Mouse (Mus musculus) lung, embryonic 16.5 days (tissue): ENCODE data around the gene Tmem243. TPM values are rescaled to one million over a fixed set of nuclear protein-coding genes. Genes with fewer than 3 reads are reported as not detected.
A peak's percentile ranks its signal among the peaks of the same experiment; 100 is the strongest.

Experiments
- ATAC-seq: fragments of 200-750 bp; cut with Nextera tagmentation; 2 replicates; pipeline ENCODE4 v1.8.0; 2017; ENCODE audit warnings: low read depth, mild to moderate bottlenecking, moderate library complexity
- H3K27ac ChIP-seq: fragments of 300-500 bp; sonication (generic); 2 replicates; pipeline ENCODE4 v1.5.1; 2014; ENCODE audit warnings: mild to moderate bottlenecking, control low read depth, low read length
- H3K27me3 ChIP-seq: fragments of 300-500 bp; sonication (generic); 2 replicates; pipeline ENCODE4 v1.6.1; 2014; ENCODE audit warnings: low read depth, low read length, mixed read lengths; ENCODE audit not compliant: control insufficient read depth, insufficient read depth
- H3K36me3 ChIP-seq: fragments of 300-500 bp; sonication (generic); 2 replicates; pipeline ENCODE4 v1.6.1; 2014; ENCODE audit warnings: low read length; ENCODE audit not compliant: control insufficient read depth, insufficient read depth
- H3K4me1 ChIP-seq: fragments of 300-500 bp; sonication (generic); replicated peaks from 2 replicates; pipeline ENCODE4 v1.6.1; 2014; ENCODE audit warnings: low read length, mixed read lengths; ENCODE audit not compliant: control insufficient read depth, insufficient read depth
- H3K4me2 ChIP-seq: fragments of 300-500 bp; sonication (generic); 2 replicates; pipeline ENCODE4 v1.6.1; 2014; ENCODE audit warnings: low read depth, low read length, control low read depth
- H3K4me3 ChIP-seq: fragments of 300-500 bp; sonication (generic); 2 replicates; pipeline ENCODE4 v1.5.1; 2014; ENCODE audit warnings: mild to moderate bottlenecking, low read length, control low read depth
- H3K9ac ChIP-seq: fragments of 300-500 bp; sonication (generic); 2 replicates; pipeline ENCODE4 v1.6.1; 2014; ENCODE audit warnings: low read length, control low read depth
- H3K9me3 ChIP-seq: fragments of 300-500 bp; sonication (generic); 2 replicates; pipeline ENCODE4 v1.6.1; 2016; ENCODE audit warnings: low read length; ENCODE audit not compliant: control insufficient read depth
- WGBS: fragments of 180-500 bp; shearing (Covaris S2); extraction: QIAGEN DNeasy Blood & Tissue Kit; methylation state at CpG from one replicate; pipeline ENCODE4 v1.1.7; 2014; 5-methylcytosine and 5-hydroxymethylcytosine counted together
- polyA plus RNA-seq: library from polyadenylated mRNA; unstranded; fragments of >200 nt; fragmentation: Nextera tagmentation; extraction: Ambion mirVana; gene quantifications from 2 replicates; pipeline ENCODE4 v1.2.1, GENCODE M21; 2015

The Tmem243 gene
- polyA plus RNA-seq, 1 experiment from 2014 or later = 45.6 TPM

- no peak for ATAC-seq
- H3K4me3 ChIP-seq = no peak overlapping the region
- no peaks in the 10 kb centered on the region for H3K9me3 ChIP-seq
- no peak overlapping the region for H3K4me2 ChIP-seq
- 92% methylated on average over 12 of the region's 12 CpGs for WGBS
- no peak overlapping the region for H3K27ac ChIP-seq
- H3K27me3 ChIP-seq = no peaks in the 10 kb centered on the region
- H3K4me1 ChIP-seq = no peaks in the 10 kb centered on the region
- peaks cover 39% of the 10 kb centered on the region for H3K36me3 ChIP-seq
- H3K9ac ChIP-seq = no peak overlapping the region
Observed at GRCm38 (mm10) chr5:9128566-9128965, 28.1 kb downstream of the Tmem243 start.

GRCm38 (mm10) chr5:9131786-9132185 lies 31.3 kb downstream of the Tmem243 start:
- no peak overlapping the region for H3K4me3 ChIP-seq
- H3K9ac ChIP-seq = no peak overlapping the region
- H3K9me3 ChIP-seq = no peaks in the 10 kb centered on the region
- H3K27me3 ChIP-seq = no peaks in the 10 kb centered on the region
- no peak for ATAC-seq
- peaks cover 25% of the 10 kb centered on the region for H3K36me3 ChIP-seq
- WGBS = 85% methylated on average over 7 of the region's 7 CpGs
- H3K4me2 ChIP-seq = no peak overlapping the region
- H3K27ac ChIP-seq = no peak overlapping the region
- H3K4me1 ChIP-seq = no peaks in the 10 kb centered on the region

GRCm38 (mm10) chr5:9135588-9135987 lies 35.1 kb downstream of the Tmem243 start:
- Histone ChIP-seq H3K4me2 (no peak overlapping the region), H3K27ac (no peak overlapping the region), H3K4me3 (no peak overlapping the region), H3K4me1 (no peaks in the 10 kb centered on the region), H3K9ac (no peak overlapping the region), H3K27me3 (no peaks in the 10 kb centered on the region), H3K9me3 (no peaks in the 10 kb centered on the region), H3K36me3 (peaks cover 24% of the 10 kb centered on the region)
- 59% methylated on average over 3 of the region's 3 CpGs for WGBS
- no peak for ATAC-seq

GRCm38 (mm10) chr5:9140724-9141123 lies 40.3 kb downstream of the Tmem243 start:
- no peak overlapping the region for H3K9ac ChIP-seq
- ATAC-seq = no peak
- no peaks in the 10 kb centered on the region for H3K4me1 ChIP-seq
- H3K27ac ChIP-seq = no peak overlapping the region
- H3K4me3 ChIP-seq = no peak overlapping the region
- H3K9me3 ChIP-seq = no peaks in the 10 kb centered on the region
- no peaks in the 10 kb centered on the region for H3K27me3 ChIP-seq
- peaks cover 22% of the 10 kb centered on the region for H3K36me3 ChIP-seq
- H3K4me2 ChIP-seq = no peak overlapping the region
- 87% methylated on average over 8 of the region's 8 CpGs for WGBS

- H3K36me3 ChIP-seq = peaks cover 20% of the 10 kb centered on the region
- H3K4me2 ChIP-seq = no peak overlapping the region
- H3K27me3 ChIP-seq = no peaks in the 10 kb centered on the region
- H3K4me1 ChIP-seq = no peaks in the 10 kb centered on the region
- no peaks in the 10 kb centered on the region for H3K9me3 ChIP-seq
- 91% methylated on average over 6 of the region's 6 CpGs for WGBS
- no peak overlapping the region for H3K27ac ChIP-seq
- no peak for ATAC-seq
- H3K9ac ChIP-seq = no peak overlapping the region
- no peak overlapping the region for H3K4me3 ChIP-seq
Observed at GRCm38 (mm10) chr5:9142376-9142775, 41.9 kb downstream of the Tmem243 start.

- Histone ChIP-seq H3K4me1 (no peaks in the 10 kb centered on the region), H3K4me3 (no peak overlapping the region), H3K27ac (no peak overlapping the region), H3K9me3 (no peaks in the 10 kb centered on the region), H3K36me3 (peaks cover 11% of the 10 kb centered on the region), H3K4me2 (no peak overlapping the region), H3K9ac (no peak overlapping the region), H3K27me3 (no peaks in the 10 kb centered on the region)
- ATAC-seq = peak; percentile 34; the same call in 1 of the 2 replicates
- WGBS = 69% methylated on average over 8 of the region's 8 CpGs
Observed at GRCm38 (mm10) chr5:9149273-9149850, 48.9 kb downstream of the Tmem243 start.

GRCm38 (mm10) chr5:9156746-9157145 lies 56.3 kb downstream of the Tmem243 start:
- Histone ChIP-seq H3K4me3 (no peak overlapping the region), H3K36me3 (no peaks in the 10 kb centered on the region), H3K4me2 (no peak overlapping the region), H3K27ac (no peak overlapping the region), H3K4me1 (peaks cover 2% of the 10 kb centered on the region; the same call in 1 of the 2 replicates), H3K27me3 (no peaks in the 10 kb centered on the region), H3K9me3 (no peaks in the 10 kb centered on the region), H3K9ac (no peak overlapping the region)
- no peak for ATAC-seq

- H3K36me3 ChIP-seq = no peaks in the 10 kb centered on the region
- no peak overlapping the region for H3K4me3 ChIP-seq
- no peak overlapping the region for H3K9ac ChIP-seq
- no peak overlapping the region for H3K4me2 ChIP-seq
- ATAC-seq = no peak
- H3K9me3 ChIP-seq = no peaks in the 10 kb centered on the region
- 77% methylated on average over 1 of the region's 1 CpGs for WGBS
- no peaks in the 10 kb centered on the region for H3K27me3 ChIP-seq
- H3K4me1 ChIP-seq = peaks cover 4% of the 10 kb centered on the region; the same call in 1 of the 2 replicates
- no peak overlapping the region for H3K27ac ChIP-seq
Observed at GRCm38 (mm10) chr5:9157336-9157735, 56.9 kb downstream of the Tmem243 start.

- Histone ChIP-seq H3K9ac (peak overlapping the region; percentile 99), H3K9me3 (no peaks in the 10 kb centered on the region), H3K4me1 (peaks cover 7% of the 10 kb centered on the region; the same call in 1 of the 2 replicates), H3K4me3 (peak overlapping the region; percentile 69), H3K4me2 (peak overlapping the region; percentile 62), H3K27me3 (no peaks in the 10 kb centered on the region), H3K36me3 (no peaks in the 10 kb centered on the region), H3K27ac (peak overlapping the region; percentile 100)
- WGBS = 0% methylated on average over 46 of the region's 55 CpGs
- ATAC-seq = peak; percentile 68
Observed at GRCm38 (mm10) chr5:9160831-9161455, 60.5 kb downstream of the Tmem243 start.
